Mouse (Mus musculus) retina, postnatal 1 day (tissue): ENCODE results near the gene Gm10096.
"Not testable (repeated sequence)": the region's sequence is repeated elsewhere in the genome, so short reads cannot be mapped to it uniquely, and the experiment has no call there.

Experiments
- DNase-seq: peaks from one replicate; pipeline ENCODE4 v3.0.0-alpha.2; 2012

The Gm10096 gene

DNA sequence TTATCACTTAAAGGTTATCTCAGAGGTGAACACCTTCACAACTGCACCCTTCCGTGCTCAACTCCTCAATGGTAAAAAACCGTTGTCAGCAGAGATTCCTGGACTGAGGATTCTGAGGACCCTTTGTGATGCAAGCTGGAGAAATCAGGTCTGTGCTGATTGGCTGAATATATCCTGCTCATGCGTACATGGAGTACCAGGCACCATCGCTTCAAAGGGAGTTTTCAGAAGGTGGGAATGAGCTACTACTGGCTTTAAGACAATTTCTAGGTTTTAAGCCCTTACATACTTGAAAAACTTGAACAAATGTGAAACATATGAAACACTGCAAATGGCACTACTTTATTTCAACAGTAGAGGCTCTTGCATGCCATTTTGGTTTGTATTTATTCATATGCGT lies at the start of gene Gm10096:
Gene Gm10096 (minus strand): TSS at position 101 of the 400 bp plus-strand sequence.
- DNase-seq: not testable (repeated sequence)
